Mouse (Mus musculus) NIH3T3 (cell line): ENCODE measurements at regions not wholly inside any gene's neighbourhood (a gene's known extent, or its start where the extent isn't known, plus 50 kb on each side); places are given as distances from the start of the nearest gene placed in this dataset.

Source experiments
- DNase-seq: peaks from one replicate; pipeline ENCODE4 v3.0.0-alpha.2; 2012; ENCODE audit warnings: low read depth

DNA sequence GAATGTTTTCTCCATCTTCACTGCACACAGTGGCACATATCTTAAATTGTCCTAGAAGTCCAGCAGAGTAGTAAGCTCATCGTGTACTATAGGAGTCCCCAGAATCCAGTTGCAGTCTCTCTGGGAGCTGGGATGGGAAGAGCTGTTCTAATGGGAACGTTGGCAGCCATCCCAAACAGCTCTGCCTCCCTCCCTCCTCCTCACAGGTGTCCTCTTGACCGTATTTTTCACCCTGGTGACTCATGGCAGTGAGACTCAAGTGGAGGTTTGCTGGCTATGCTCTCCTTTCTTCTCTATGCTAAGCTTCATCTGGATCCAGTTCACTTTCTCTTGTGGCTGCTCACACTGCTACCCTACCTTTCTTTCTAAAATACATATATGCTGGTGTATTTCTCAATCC lies 109.2 kb upstream of the Sash1 start:
- peak; percentile 57 for DNase-seq

- no peak for DNase-seq
Measured at GRCm38 (mm10) chr10:8986339-8986738, 100.5 kb upstream of the Sash1 start.

DNA sequence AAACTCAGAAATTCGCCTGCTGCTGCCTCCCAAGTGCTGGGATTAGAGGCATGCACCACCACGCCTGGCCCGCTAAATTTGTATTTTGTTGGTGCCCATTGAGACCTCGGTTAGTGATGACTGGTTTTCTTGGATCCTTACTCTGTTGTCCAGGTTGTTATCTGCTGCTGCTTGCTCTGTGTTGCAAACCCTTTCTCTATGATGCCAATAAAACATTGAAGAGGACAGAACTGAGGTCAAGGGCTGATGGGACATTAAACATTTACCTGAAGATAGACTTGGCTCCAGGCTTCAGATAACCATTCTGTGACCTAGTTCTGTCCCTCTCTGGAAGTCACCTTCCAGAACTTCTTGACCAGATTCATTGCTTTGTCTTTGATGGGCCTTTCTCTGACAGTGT lies 97.5 kb upstream of the Sash1 start:
- no peak for DNase-seq

DNA sequence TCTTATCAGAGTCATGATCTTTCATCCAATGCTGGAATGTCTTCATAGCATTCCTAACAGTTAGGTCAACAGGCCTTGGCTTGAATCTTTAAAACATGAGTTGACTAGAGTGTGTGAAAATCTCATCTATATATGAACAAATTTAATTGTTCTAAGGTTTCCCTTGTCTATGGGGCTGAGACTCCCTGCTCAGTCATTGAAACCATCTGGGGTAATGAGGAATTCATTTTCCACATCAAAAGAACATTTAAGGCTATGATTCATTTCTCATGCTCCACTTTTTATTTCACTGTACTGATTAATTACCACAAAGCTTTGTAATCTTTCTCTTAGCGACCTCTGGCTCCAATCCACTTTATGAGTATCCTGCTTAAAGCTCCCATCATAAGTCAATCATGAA lies 94.7 kb upstream of the Sash1 start:
- DNase-seq = no peak

DNA sequence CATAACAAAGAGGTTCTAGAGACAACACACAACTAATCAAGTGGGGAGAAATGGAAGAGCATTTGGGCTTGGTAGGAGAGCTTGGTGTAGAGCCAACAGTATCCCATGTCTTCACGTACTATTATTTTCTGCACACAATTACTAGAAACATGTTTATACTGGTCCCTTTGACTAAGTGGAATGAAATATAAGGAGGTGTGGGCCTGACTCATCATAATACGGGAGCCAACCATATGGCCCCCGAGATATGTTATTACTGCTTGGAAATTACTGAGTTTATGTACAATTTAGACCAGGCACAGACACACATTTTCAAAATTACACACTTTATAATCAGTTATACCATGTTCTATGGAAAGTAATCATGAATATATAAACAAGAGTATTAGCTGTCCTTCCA lies 92.7 kb upstream of the Sash1 start:
- no peak for DNase-seq

GRCm38 (mm10) chr10:8973934-8974333 lies 88.1 kb upstream of the Sash1 start:
- DNase-seq = peak; percentile 55

- no peak for DNase-seq
Measured at GRCm38 (mm10) chr10:8972789-8973551, 87.1 kb upstream of the Sash1 start.

DNA sequence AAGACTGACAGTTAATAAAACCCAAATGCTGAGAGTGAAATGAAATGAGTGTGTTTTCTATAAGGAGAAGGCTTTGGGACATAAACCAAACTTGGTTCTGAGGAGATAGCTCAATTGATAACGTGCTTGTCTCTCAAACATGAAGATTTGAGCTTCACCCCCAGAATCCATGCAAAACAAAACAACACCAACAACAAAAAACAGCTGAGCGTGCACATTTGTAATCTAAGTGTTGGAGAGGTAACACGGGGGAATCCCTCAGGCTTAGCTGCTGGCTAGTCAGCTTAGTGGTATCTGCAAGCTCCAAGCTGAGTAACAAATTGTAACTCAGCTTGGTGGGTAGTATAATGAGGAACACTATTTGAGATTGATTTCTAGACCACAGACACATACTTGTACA lies 84.9 kb upstream of the Sash1 start:
- no peak for DNase-seq

DNA sequence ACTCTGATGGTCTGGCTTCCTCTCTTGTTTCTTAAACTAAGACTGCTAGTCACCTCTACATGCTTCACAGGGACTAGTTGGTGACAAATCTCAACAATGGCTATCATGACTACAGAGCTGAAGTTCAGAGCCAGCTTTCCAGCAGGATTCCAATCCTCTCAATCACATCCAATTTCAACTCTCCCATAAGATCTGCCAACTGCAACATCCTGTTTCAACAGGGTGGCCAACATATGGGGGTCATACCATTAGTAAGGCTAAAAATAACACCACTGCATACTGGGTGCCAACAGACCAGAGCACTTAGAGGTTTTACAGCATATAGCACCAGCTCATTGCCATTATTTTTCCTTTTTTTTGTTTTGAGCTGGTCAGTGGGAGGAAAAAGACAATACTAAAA lies 83.7 kb upstream of the Sash1 start:
- peak; percentile 70 for DNase-seq

DNA sequence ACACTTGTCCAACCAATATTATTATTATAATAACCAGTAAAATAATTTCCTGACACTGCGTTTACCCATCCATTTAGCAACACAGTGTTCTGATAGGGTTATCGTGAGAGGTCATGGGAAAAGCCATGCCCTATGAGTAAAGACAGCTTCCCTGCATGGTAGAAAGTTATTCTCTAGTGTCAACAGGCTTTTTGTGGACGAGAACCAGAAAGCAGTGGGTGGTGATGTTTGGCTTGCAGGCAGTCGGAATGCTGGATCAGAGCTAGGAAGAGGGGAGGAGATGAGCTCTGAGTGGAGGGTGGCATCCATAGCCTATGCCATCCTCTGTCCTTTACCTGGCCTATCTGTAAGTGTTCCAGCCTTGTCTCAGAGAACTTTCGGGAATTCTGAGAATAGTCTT lies 83.1 kb upstream of the Sash1 start:
- no peak for DNase-seq

DNA sequence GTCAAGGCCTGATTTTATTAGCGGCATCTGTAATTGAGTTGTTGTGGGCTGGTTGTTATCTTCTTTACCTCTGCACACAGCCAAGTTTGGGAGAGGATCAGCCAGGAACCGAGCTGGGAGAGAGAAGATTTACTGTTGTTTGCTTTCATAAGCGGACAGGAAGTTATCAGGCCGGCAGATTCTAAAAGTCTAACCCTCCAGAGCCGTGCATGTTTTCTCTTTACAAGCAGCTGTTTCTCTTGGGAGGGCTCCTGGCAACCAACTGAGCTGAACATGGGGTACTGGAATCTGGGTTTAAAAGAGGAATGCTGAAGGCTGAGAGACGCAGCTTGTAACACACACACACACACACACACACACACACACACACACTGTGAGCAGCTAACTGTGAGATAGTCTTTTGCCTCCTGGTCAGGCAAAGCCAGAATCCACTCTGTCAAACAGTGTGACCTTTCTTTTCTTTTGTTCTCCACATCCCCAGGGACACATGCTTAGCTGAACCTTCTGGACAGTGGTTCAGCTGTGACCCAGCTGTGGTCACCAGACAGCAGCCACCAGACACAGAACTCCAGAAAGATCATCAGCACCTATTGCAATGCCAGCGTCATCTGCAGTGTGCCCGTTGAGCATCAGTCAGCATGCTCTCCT lies 82.5 kb upstream of the Sash1 start:
- DNase-seq = peak; percentile 44

GRCm38 (mm10) chr10:8962921-8963320 lies 77.1 kb upstream of the Sash1 start:
- peak; percentile 72 for DNase-seq

DNA sequence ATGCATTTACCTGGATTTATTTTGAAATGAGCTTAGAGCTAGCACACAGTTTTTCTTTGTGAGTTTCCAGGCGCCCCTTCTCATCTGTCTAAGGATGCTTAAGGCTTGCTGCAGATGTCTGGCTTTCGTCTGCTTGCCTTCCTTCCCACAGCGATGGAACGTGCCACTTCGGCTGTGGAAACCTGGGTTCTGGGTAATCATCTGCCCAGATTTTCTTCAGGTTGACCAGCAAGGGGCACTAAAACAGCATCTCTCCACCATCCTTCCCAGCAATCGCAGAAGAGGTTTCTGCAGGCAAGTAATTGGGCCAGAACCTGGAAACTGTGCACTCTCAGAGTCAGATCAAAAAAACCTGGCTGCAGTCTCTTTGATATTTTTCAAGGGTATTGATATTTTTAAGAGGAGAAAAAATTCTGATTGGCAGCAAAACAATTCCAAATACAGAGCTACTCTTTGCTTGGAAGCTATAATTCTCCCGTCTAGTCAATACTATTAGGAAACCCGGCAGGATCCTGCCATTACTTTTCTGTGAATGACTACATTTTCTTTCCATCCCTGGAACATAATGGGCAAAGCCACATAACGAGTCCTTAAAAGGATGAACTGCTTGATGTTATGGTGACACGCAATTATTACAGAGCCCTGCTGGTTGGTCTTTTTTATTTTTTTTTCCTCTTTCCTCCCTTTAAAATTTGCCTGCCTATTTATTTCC lies 75.2 kb upstream of the Sash1 start:
- no peak for DNase-seq

GRCm38 (mm10) chr10:8960275-8960960 lies 74.5 kb upstream of the Sash1 start:
- no peak for DNase-seq

- no peak for DNase-seq
Measured at GRCm38 (mm10) chr10:8955499-8956211, 69.8 kb upstream of the Sash1 start.

DNA sequence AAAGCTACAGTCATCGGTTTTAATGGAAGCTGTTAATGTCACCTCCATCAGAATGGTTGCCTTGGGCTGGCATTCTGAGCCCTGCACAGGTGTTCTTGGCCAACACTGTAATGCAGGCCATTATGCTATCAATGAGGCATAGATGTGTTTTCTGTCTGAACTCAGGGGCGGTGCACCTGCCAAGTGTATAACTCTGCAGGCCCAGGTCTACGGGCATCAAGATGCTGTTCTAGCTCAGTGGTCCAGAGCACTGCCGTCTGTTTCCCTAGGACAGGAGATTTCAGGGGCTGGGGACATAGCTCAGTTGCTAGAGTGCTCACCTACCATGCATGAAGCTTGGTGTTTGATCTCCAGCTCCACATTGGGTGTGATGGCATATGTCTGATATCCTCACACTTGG lies 68.1 kb upstream of the Sash1 start:
- DNase-seq = no peak

GRCm38 (mm10) chr10:8952922-8953321 lies 67.1 kb upstream of the Sash1 start:
- no peak for DNase-seq

DNA sequence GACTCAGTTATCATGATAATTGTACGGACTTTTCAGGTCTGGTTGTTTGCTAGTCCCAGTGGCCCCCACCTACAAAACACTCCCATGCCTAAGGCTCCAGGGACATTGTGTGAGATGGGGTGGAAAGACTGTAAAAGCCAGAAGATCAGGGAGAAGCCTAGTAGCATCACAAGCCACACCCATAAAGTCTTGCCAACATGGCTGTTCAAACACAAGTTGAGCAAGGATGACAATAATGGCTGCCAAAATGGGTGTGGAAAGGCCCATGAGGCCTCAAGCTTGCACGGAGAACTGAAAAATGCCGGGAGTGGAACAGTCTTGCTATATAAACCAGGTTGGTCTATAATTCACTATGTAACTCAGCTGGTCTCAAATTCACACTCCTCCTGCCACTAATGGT lies 66.1 kb upstream of the Sash1 start:
- peak; percentile 43 for DNase-seq

DNA sequence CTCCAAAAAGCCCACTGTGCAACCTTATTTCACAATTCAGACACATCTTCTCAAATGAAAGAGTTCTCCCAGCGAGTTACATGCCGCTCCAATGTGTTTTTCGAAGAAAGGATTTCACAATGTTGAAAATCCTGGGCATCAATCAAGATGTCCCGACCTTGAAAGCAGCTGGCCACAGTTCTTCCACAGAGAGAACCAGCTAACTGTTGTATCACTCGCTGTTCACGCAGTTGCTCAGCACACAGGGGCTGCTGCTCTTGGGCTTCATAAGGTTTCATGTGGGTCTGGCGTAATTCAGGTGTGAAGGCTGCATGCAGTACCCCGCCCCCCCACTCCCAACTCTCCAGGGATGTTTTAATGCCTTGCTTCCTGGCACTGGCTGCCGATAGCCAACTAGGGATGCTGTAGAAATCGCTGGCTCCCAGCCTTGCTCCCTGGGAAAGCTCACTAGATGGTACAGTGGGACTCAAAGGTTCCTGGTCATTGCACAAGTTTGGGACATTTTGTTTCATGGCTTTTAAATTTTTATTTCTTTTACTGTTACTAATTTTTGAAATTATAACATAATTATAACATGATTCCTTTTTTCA lies 65.5 kb upstream of the Sash1 start:
- DNase-seq = peak; percentile 75

DNA sequence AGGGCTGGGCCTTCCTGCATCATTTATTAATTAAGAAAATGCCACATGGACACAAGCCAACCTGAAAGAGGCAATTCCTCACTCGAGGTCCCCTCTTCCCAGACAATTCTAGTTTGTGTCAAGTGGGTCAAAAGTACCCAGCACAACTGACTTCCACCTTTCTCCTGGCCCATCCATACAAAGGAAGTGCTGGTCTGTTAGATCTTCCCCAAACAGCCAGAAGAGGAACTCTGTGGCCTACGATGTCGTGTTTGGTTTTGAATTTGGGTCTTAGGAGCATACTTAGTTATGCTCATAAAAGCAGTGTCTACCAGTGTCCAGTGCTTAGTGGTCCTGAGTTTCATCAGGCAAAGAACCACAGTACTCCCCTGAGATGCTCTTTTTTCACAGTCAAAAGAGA lies 62.4 kb upstream of the Sash1 start:
- DNase-seq = no peak

DNA sequence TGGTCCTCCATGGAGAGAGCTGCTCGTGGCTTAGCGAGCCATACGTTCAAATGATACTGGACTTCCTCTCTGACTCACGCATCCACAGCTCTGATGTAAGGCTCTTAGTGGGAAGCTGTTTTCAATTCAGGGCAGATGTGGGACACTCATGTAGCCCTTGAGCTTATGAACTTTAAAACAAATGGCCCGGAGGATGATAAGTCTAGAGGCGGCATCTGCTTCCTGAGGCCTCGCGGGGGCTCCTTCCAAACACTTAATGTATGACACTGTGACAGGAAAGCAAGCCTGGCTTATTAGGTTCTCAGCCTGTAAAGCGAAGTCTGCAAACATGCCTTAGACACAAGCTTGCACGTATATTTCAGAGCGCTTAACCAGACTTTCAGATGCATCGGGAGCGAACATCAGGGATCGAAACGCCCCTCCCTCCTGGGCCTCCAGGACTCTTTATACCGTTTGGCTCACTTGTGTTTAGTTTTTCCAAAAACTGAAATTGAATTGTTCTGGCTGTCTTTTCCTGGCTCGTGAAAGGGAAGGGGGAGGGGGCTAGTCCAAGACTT lies 59.4 kb upstream of the Sash1 start:
- DNase-seq = peak; percentile 82
